Mouse (Mus musculus) megakaryocyte, embryonic 14.5 days (primary cell): ENCODE data around the gene Me3.

ENCODE experiments used
- FLI1 ChIP-seq: IDR thresholded peaks from 2 replicates; pipeline ENCODE4 v1.6.1; 2012; ENCODE audit warnings: low read length, inconsistent platforms, mixed read lengths
- GATA1 ChIP-seq: IDR thresholded peaks from 3 replicates; pipeline ENCODE4 v1.6.1; 2012; ENCODE audit warnings: mixed read lengths, low read length, inconsistent platforms, borderline replicate concordance

DNA sequence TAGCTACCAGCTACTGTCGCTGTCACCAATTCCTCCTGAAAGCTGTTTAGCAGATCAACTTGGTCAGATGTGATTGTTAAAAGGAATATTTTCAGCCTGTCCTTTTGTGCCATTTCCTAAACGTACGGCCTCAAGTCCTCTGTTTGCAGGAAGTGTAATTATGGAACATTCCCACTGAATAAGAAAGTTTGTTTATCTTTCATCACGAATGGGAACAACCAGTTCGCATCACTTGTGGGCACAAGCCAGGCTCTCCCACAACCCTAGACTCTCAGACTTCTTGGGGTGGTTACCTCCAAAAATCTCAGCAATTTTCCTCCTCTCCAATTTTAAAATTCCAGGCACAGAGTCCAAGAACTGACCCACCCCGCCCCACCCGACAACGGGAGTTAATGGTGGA, 207.5 kb downstream of the Me3 start:
- TF ChIP-seq GATA1: no peak
- TF ChIP-seq FLI1: no peak
